Mouse (Mus musculus): ENCODE results near the gene Ldah. TPM values are rescaled to one million over a fixed set of nuclear protein-coding genes. Genes with fewer than 3 reads are reported as not detected.

The Ldah gene
- polyA plus RNA-seq, 1 experiment from 2014 or later, result 23.3 TPM

GRCm38 (mm10) chr12:8223036-8223435, 15.1 kb downstream of the Ldah start:
- Histone ChIP-seq H3K27me3 (no peaks in the 10 kb centered on the region), H3K4me2 (no peak overlapping the region), H3K9ac (no peak overlapping the region), H3K27ac (replicated peaks) (no peak overlapping the region), H3K9me3 (replicated peaks) (no peaks in the 10 kb centered on the region), H3K4me3 (replicated peaks) (no peak overlapping the region), H3K36me3 (replicated peaks) (peaks cover 15% of the 10 kb centered on the region; the same call in 1 of the 2 replicates), H3K4me1 (replicated peaks) (no peaks in the 10 kb centered on the region)
- ATAC-seq (ENCODE audit: insufficient read depth), result no peak
- 75% methylated on average over 6 of the region's 6 CpGs for WGBS (ENCODE audit: insufficient replicate concordance)

GRCm38 (mm10) chr12:8231101-8231500, 23.2 kb downstream of the Ldah start:
- H3K4me3 ChIP-seq (replicated peaks), result no peak overlapping the region
- no peak overlapping the region for H3K9ac ChIP-seq
- no peak overlapping the region for H3K4me2 ChIP-seq
- 56% methylated on average over 3 of the region's 3 CpGs for WGBS (ENCODE audit: insufficient replicate concordance)
- H3K36me3 ChIP-seq (replicated peaks), result peaks cover 29% of the 10 kb centered on the region; the same call in 1 of the 2 replicates
- H3K4me1 ChIP-seq (replicated peaks), result no peaks in the 10 kb centered on the region
- ATAC-seq (ENCODE audit: insufficient read depth), result no peak
- no peak overlapping the region for H3K27ac ChIP-seq (replicated peaks)
- no peaks in the 10 kb centered on the region for H3K9me3 ChIP-seq (replicated peaks)
- H3K27me3 ChIP-seq, result no peaks in the 10 kb centered on the region

- Histone ChIP-seq H3K9me3 (replicated peaks) (no peaks in the 10 kb centered on the region), H3K9ac (no peak overlapping the region), H3K27me3 (no peaks in the 10 kb centered on the region), H3K4me3 (replicated peaks) (no peak overlapping the region), H3K36me3 (replicated peaks) (peaks cover 22% of the 10 kb centered on the region; the same call in 1 of the 2 replicates), H3K4me1 (replicated peaks) (no peaks in the 10 kb centered on the region), H3K27ac (replicated peaks) (no peak overlapping the region), H3K4me2 (no peak overlapping the region)
- WGBS (ENCODE audit: insufficient replicate concordance), result 58% methylated on average over 3 of the region's 3 CpGs
- no peak for ATAC-seq (ENCODE audit: insufficient read depth)
Observed at GRCm38 (mm10) chr12:8232679-8233078, 24.8 kb downstream of the Ldah start.

GRCm38 (mm10) chr12:8242181-8242580, 34.3 kb downstream of the Ldah start:
- Histone ChIP-seq H3K9me3 (replicated peaks) (no peaks in the 10 kb centered on the region), H3K4me2 (no peak overlapping the region), H3K9ac (no peak overlapping the region), H3K27ac (replicated peaks) (no peak overlapping the region), H3K4me3 (replicated peaks) (no peak overlapping the region), H3K36me3 (replicated peaks) (peaks cover 10% of the 10 kb centered on the region), H3K27me3 (no peaks in the 10 kb centered on the region), H3K4me1 (replicated peaks) (no peaks in the 10 kb centered on the region)
- WGBS (ENCODE audit: insufficient replicate concordance), result 77% methylated on average over 3 of the region's 3 CpGs
- no peak for ATAC-seq (ENCODE audit: insufficient read depth)

GRCm38 (mm10) chr12:8244746-8245145, 36.8 kb downstream of the Ldah start:
- peaks cover 10% of the 10 kb centered on the region; the same call in 1 of the 2 replicates for H3K36me3 ChIP-seq (replicated peaks)
- 58% methylated on average over 4 of the region's 4 CpGs for WGBS (ENCODE audit: insufficient replicate concordance)
- no peak overlapping the region for H3K4me2 ChIP-seq
- no peaks in the 10 kb centered on the region for H3K9me3 ChIP-seq (replicated peaks)
- H3K27ac ChIP-seq (replicated peaks), result no peak overlapping the region
- no peaks in the 10 kb centered on the region for H3K4me1 ChIP-seq (replicated peaks)
- no peak for ATAC-seq (ENCODE audit: insufficient read depth)
- H3K27me3 ChIP-seq, result no peaks in the 10 kb centered on the region
- no peak overlapping the region for H3K4me3 ChIP-seq (replicated peaks)
- no peak overlapping the region for H3K9ac ChIP-seq

GRCm38 (mm10) chr12:8260297-8260696, 52.4 kb downstream of the Ldah start:
- Histone ChIP-seq H3K27ac (replicated peaks) (no peak overlapping the region), H3K4me1 (replicated peaks) (no peaks in the 10 kb centered on the region), H3K9ac (no peak overlapping the region), H3K9me3 (replicated peaks) (no peaks in the 10 kb centered on the region), H3K4me2 (no peak overlapping the region), H3K36me3 (replicated peaks) (peaks cover 5% of the 10 kb centered on the region; the same call in 1 of the 2 replicates), H3K27me3 (no peaks in the 10 kb centered on the region), H3K4me3 (replicated peaks) (no peak overlapping the region)
- ATAC-seq (ENCODE audit: insufficient read depth), result no peak
- 45% methylated on average over 2 of the region's 2 CpGs for WGBS (ENCODE audit: insufficient replicate concordance)

GRCm38 (mm10) chr12:8266311-8266710, 58.4 kb downstream of the Ldah start:
- H3K4me1 ChIP-seq (replicated peaks), result no peaks in the 10 kb centered on the region; the same call in 1 of the 2 replicates
- H3K4me3 ChIP-seq (replicated peaks), result no peak overlapping the region
- H3K27ac ChIP-seq (replicated peaks), result no peak overlapping the region
- no peaks in the 10 kb centered on the region for H3K9me3 ChIP-seq (replicated peaks)
- no peak overlapping the region for H3K9ac ChIP-seq
- H3K36me3 ChIP-seq (replicated peaks), result peaks cover 5% of the 10 kb centered on the region; the same call in 1 of the 2 replicates
- ATAC-seq (ENCODE audit: insufficient read depth), result no peak
- H3K4me2 ChIP-seq, result no peak overlapping the region
- WGBS (ENCODE audit: insufficient replicate concordance), result 75% methylated on average over 7 of the region's 7 CpGs
- H3K27me3 ChIP-seq, result no peaks in the 10 kb centered on the region

GRCm38 (mm10) chr12:8269627-8270026, 61.7 kb downstream of the Ldah start:
- Histone ChIP-seq H3K9ac (no peak overlapping the region), H3K4me2 (no peak overlapping the region), H3K4me3 (replicated peaks) (no peak overlapping the region), H3K9me3 (replicated peaks) (no peaks in the 10 kb centered on the region), H3K27ac (replicated peaks) (no peak overlapping the region), H3K4me1 (replicated peaks) (peaks cover 12% of the 10 kb centered on the region), H3K36me3 (replicated peaks) (peaks cover 2% of the 10 kb centered on the region; the same call in 1 of the 2 replicates), H3K27me3 (no peaks in the 10 kb centered on the region)
- no peak for ATAC-seq (ENCODE audit: insufficient read depth)
- WGBS (ENCODE audit: insufficient replicate concordance), result 68% methylated on average over 11 of the region's 11 CpGs

GRCm38 (mm10) chr12:8271405-8271804, 63.5 kb downstream of the Ldah start:
- Histone ChIP-seq H3K27me3 (no peaks in the 10 kb centered on the region), H3K4me2 (no peak overlapping the region), H3K9me3 (replicated peaks) (no peaks in the 10 kb centered on the region), H3K4me3 (replicated peaks) (no peak overlapping the region), H3K36me3 (replicated peaks) (no peaks in the 10 kb centered on the region; the same call in 1 of the 2 replicates), H3K9ac (no peak overlapping the region), H3K4me1 (replicated peaks) (peaks cover 12% of the 10 kb centered on the region), H3K27ac (replicated peaks) (no peak overlapping the region)
- 0 out of 2 replicates have a peak, but pooled peaks have one; percentile 34 for ATAC-seq (ENCODE audit: insufficient read depth)
- 57% methylated on average over 2 of the region's 2 CpGs for WGBS (ENCODE audit: insufficient replicate concordance)

GRCm38 (mm10) chr12:8273471-8274171, 65.7 kb downstream of the Ldah start:
- H3K9me3 ChIP-seq (replicated peaks), result no peaks in the 10 kb centered on the region
- no peak overlapping the region for H3K9ac ChIP-seq
- no peak overlapping the region for H3K4me3 ChIP-seq (replicated peaks)
- no peak for ATAC-seq (ENCODE audit: insufficient read depth)
- no peak overlapping the region; the same call in 1 of the 2 replicates for H3K27ac ChIP-seq (replicated peaks)
- peaks cover 12% of the 10 kb centered on the region for H3K4me1 ChIP-seq (replicated peaks)
- H3K27me3 ChIP-seq, result no peaks in the 10 kb centered on the region
- WGBS (ENCODE audit: insufficient replicate concordance), result 74% methylated on average over 6 of the region's 6 CpGs
- H3K36me3 ChIP-seq (replicated peaks), result no peaks in the 10 kb centered on the region; the same call in 1 of the 2 replicates
- no peak overlapping the region for H3K4me2 ChIP-seq

GRCm38 (mm10) chr12:8275424-8275823, 67.5 kb downstream of the Ldah start:
- Histone ChIP-seq H3K36me3 (replicated peaks) (no peaks in the 10 kb centered on the region; the same call in 1 of the 2 replicates), H3K4me2 (no peak overlapping the region), H3K27me3 (no peaks in the 10 kb centered on the region), H3K4me1 (replicated peaks) (peaks cover 12% of the 10 kb centered on the region), H3K27ac (replicated peaks) (no peak overlapping the region), H3K9ac (no peak overlapping the region), H3K9me3 (replicated peaks) (no peaks in the 10 kb centered on the region), H3K4me3 (replicated peaks) (no peak overlapping the region)
- WGBS (ENCODE audit: insufficient replicate concordance), result 78% methylated on average over 4 of the region's 4 CpGs
- ATAC-seq (ENCODE audit: insufficient read depth), result no peak
